Mouse (Mus musculus) MEL (cell line): ENCODE measurements around the gene Slc15a5. TPM values are rescaled to one million over a fixed set of nuclear protein-coding genes. Genes with fewer than 3 reads are reported as not detected.

Experiments used
- DNase-seq: peaks from one replicate; pipeline ENCODE4 v3.0.0; 2011; ENCODE audit warnings: low read depth, low spot score
- H3K27ac ChIP-seq: 2 replicates; pipeline ENCODE4 v1.5.1; 2012; ENCODE audit warnings: low read depth, mild to moderate bottlenecking, control low read depth, low read length, moderate library complexity; ENCODE audit not compliant: control insufficient read depth
- H3K27me3 ChIP-seq, 2 experiments: fragments of 150-350 bp in 1 of 2; sonication (generic) in 1 of 2; 2 replicates each; pipeline ENCODE4 v1.6.1; 2012; ENCODE audit warnings: low read length in 2 of 2, mild to moderate bottlenecking in 2 of 2, improper control_type of control experiment in 1 of 2, moderate library complexity in 1 of 2; ENCODE audit not compliant: insufficient read depth in 2 of 2, control insufficient read depth in 1 of 2
- H3K36me3 ChIP-seq, 2 experiments: 2 replicates each; pipeline ENCODE4 v1.6.1; 2012 to 2014; ENCODE audit warnings: low read length in 2 of 2, improper control_type of control experiment in 1 of 2, inconsistent platforms in 1 of 2, mild to moderate bottlenecking in 1 of 2; ENCODE audit not compliant: insufficient read depth in 2 of 2, control insufficient read depth in 1 of 2
- H3K4me1 ChIP-seq, 2 experiments: fragments of 150-350 bp in 1 of 2; sonication (generic) in 1 of 2; 2 replicates each; pipeline ENCODE4 v1.6.1; 2012; ENCODE audit warnings: low read length in 2 of 2, improper control_type of control experiment in 1 of 2, mild to moderate bottlenecking in 1 of 2; ENCODE audit not compliant: insufficient read depth in 2 of 2, control insufficient read depth in 1 of 2
- H3K4me3 ChIP-seq, 2 experiments: fragments of 150-350 bp in 1 of 2; sonication (generic) in 1 of 2; 2 replicates each; pipeline ENCODE4 v1.5.1; 2012; ENCODE audit warnings: low read depth in 2 of 2, low read length in 2 of 2, mild to moderate bottlenecking in 2 of 2, moderate library complexity in 2 of 2, control low read depth in 1 of 2, improper control_type of control experiment in 1 of 2; ENCODE audit not compliant: control insufficient read depth in 1 of 2, insufficient read depth in 1 of 2
- H3K79me2 ChIP-seq: 2 replicates; pipeline ENCODE4 v1.6.1; 2012; ENCODE audit warnings: mild to moderate bottlenecking, low read length, moderate library complexity; ENCODE audit not compliant: control insufficient read depth, poor library complexity, insufficient read depth
- H3K9ac ChIP-seq: 2 replicates; pipeline ENCODE4 v1.6.1; 2012; ENCODE audit warnings: low read depth, mild to moderate bottlenecking, control low read depth, low read length, moderate library complexity; ENCODE audit not compliant: control insufficient read depth, poor library complexity, severe bottlenecking
- H3K9me3 ChIP-seq: fragments of 150-350 bp; sonication (generic); replicated peaks from 2 replicates; pipeline ENCODE4 v1.6.1; 2012; ENCODE audit warnings: mild to moderate bottlenecking, low read length, improper control_type of control experiment, moderate library complexity; ENCODE audit not compliant: insufficient read depth
- CHD1 ChIP-seq: IDR thresholded peaks from 2 replicates; pipeline ENCODE4 v1.6.1; 2012; ENCODE audit warnings: low read depth, mild to moderate bottlenecking, inconsistent platforms, low read length, improper control_type of control experiment
- CHD2 ChIP-seq: IDR thresholded peaks from 2 replicates; pipeline ENCODE4 v1.6.1; 2011; ENCODE audit warnings: low read length, improper control_type of control experiment
- E2F4 ChIP-seq: IDR thresholded peaks from 2 replicates; pipeline ENCODE4 v1.6.1; 2011; ENCODE audit warnings: low read depth, low read length, improper control_type of control experiment, borderline replicate concordance
- ELF1 ChIP-seq: IDR thresholded peaks from 2 replicates; pipeline ENCODE4 v1.6.1; 2014; ENCODE audit warnings: low read depth, mild to moderate bottlenecking, inconsistent platforms, low read length, improper control_type of control experiment, moderate library complexity
- ETS1 ChIP-seq: IDR thresholded peaks from 2 replicates; pipeline ENCODE4 v1.6.1; 2012; ENCODE audit warnings: low read depth, mild to moderate bottlenecking, inconsistent platforms, low read length, improper control_type of control experiment, moderate library complexity
- GABPA ChIP-seq: IDR thresholded peaks from 2 replicates; pipeline ENCODE4 v1.6.1; 2012; ENCODE audit warnings: low read depth, mild to moderate bottlenecking, inconsistent platforms, low read length, improper control_type of control experiment, moderate library complexity
- GATA1 ChIP-seq: IDR thresholded peaks from 2 replicates; pipeline ENCODE4 v1.6.1; 2011; ENCODE audit warnings: low read depth, low read length, improper control_type of control experiment
- JUND ChIP-seq: IDR thresholded peaks from 2 replicates; pipeline ENCODE4 v1.6.1; 2011; ENCODE audit warnings: low read depth, mild to moderate bottlenecking, improper control_type of control experiment, low read length
- MAX ChIP-seq: IDR thresholded peaks from 2 replicates; pipeline ENCODE4 v1.6.1; 2011; ENCODE audit warnings: low read length, improper control_type of control experiment
- MAZ ChIP-seq: IDR thresholded peaks from 2 replicates; pipeline ENCODE4 v1.6.1; 2012; ENCODE audit warnings: low read depth, mild to moderate bottlenecking, inconsistent platforms, low read length, improper control_type of control experiment
- MYC ChIP-seq: IDR thresholded peaks from 2 replicates; pipeline ENCODE4 v1.6.1; 2011; ENCODE audit warnings: low read depth, mild to moderate bottlenecking, low read length, improper control_type of control experiment, moderate library complexity
- NELFE ChIP-seq: IDR thresholded peaks from 2 replicates; pipeline ENCODE4 v1.6.1; 2011; ENCODE audit warnings: low read depth, low read length, improper control_type of control experiment
- POLR2AphosphoS5 ChIP-seq: IDR thresholded peaks from 2 replicates; pipeline ENCODE4 v1.6.1; 2012; ENCODE audit warnings: low read depth, borderline replicate concordance, mild to moderate bottlenecking, inconsistent platforms, low read length, moderate library complexity, mixed read lengths
- RAD21 ChIP-seq: IDR thresholded peaks from 2 replicates; pipeline ENCODE4 v1.6.1; 2011; ENCODE audit warnings: mild to moderate bottlenecking, low read depth, low read length, improper control_type of control experiment
- SIN3A ChIP-seq: IDR thresholded peaks from 2 replicates; pipeline ENCODE4 v1.6.1; 2012; ENCODE audit warnings: low read length, improper control_type of control experiment, inconsistent platforms
- TBP ChIP-seq: IDR thresholded peaks from 2 replicates; pipeline ENCODE4 v1.8.0; 2011; ENCODE audit warnings: low read depth, low read length, improper control_type of control experiment
- TCF12 ChIP-seq: IDR thresholded peaks from 2 replicates; pipeline ENCODE4 v1.6.1; 2014; ENCODE audit warnings: low read depth, mild to moderate bottlenecking, inconsistent platforms, low read length, improper control_type of control experiment, moderate library complexity
- UBTF ChIP-seq: IDR thresholded peaks from 2 replicates; pipeline ENCODE4 v1.6.1; 2012; ENCODE audit warnings: low read depth, mild to moderate bottlenecking, inconsistent platforms, low read length, improper control_type of control experiment, moderate library complexity, borderline replicate concordance; ENCODE audit not compliant: insufficient read depth
- ZKSCAN1 ChIP-seq: IDR thresholded peaks from 2 replicates; pipeline ENCODE4 v1.6.1; 2012; ENCODE audit warnings: low read depth, mild to moderate bottlenecking, inconsistent platforms, low read length, improper control_type of control experiment, moderate library complexity
- ZNF384 ChIP-seq: IDR thresholded peaks from 2 replicates; pipeline ENCODE4 v1.6.1; 2012; ENCODE audit warnings: low read depth, mild to moderate bottlenecking, inconsistent platforms, low read length, improper control_type of control experiment
- polyA plus RNA-seq, 2 experiments: library from polyadenylated mRNA; stranded (reverse) in 1 of 2; unstranded in 1 of 2; fragments of >175 nt in 1 of 2; fragments of >200 nt in 1 of 2; gene quantifications; 2 replicates each; pipeline versions ENCODE4 v1.2.1 to v1.2.4; 2012; ENCODE audit warnings: low replicate concordance in 2 of 2, low read depth in 1 of 2; ENCODE audit not compliant: insufficient read length in 2 of 2, insufficient read depth in 1 of 2, missing spikeins in 1 of 2
- total RNA-seq: library from RNA; depleted of rRNA; stranded (reverse); fragments of 300-350 nt; gene quantifications from 2 replicates; pipeline ENCODE4 v1.2.3, GENCODE M21; 2012

The Slc15a5 gene
- total and polyA plus RNA-seq, 3 experiments: not detected

DNA sequence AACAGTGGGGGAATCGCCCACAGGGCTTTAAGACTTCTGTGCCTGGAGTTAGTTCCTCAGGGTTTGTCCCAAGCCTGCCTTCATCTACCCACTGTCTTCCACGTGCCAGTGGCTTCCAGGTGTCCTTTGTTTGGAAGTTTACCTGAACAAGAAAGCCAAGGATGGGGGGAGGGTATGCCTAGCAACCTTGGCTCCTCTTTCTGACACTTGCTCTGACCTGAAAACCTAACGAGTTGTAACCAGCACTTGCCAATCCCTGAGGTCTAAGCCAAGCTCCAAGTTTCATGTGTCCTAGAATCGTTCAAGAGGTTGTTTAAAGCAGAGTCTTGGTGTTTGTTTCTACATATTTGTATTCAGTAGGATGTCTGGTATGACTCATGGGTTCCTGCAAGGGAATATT lies 116.9 kb downstream of the Slc15a5 start:
- no peaks in the 10 kb centered on the region for H3K9me3 ChIP-seq

DNA sequence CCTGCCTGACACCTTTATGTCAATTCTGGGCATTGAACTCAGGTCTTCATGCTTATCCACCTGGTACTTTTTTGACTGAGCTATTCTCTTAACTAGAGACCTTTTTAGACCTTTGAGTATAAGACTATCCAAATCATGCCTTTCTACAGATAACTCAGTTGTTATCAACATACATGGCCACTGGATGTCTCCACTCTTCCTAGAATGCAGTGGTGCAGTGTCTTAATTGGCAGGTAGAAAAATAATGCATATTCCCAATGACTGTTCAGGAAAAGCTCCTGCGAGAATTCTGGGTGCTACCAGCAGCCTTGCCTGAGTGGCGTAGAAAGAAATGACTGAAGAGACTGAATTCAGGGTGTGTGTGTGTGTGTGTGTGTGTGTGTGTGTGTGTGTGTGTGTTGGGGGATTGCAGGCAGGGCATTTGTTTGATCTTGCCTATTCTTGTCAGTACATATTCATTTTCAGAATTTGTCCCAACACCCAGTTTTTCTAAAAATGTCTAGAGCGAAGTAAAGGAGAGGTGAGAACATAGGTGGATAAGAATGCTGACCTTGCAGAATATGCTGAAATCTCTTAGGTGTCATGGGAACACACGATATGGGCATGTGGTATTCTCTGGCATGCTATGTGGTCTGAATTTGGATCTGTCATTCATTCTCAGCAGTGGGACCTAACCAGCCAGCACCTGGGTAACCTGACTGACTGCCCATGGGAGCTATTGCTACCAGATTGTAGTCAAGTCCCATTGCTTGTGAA lies 119.5 kb downstream of the Slc15a5 start:
- no peak overlapping the region for H3K27ac ChIP-seq
- H3K4me1 ChIP-seq: no peaks in the 10 kb centered on the region
- DNase-seq: no peak
- no peak overlapping the region for H3K9ac ChIP-seq
- no peak for TF ChIP-seq MYC
- TF ChIP-seq ELF1: no peak
- no peak for TF ChIP-seq SIN3A
- TF ChIP-seq ZNF384: no peak
- no peak for TF ChIP-seq UBTF
- no peak for TF ChIP-seq JUND
- TF ChIP-seq CHD2: no peak
- TF ChIP-seq POLR2AphosphoS5: no peak
- no peak for TF ChIP-seq RAD21
- TF ChIP-seq GABPA: no peak
- TF ChIP-seq GATA1: no peak
- no peak for TF ChIP-seq NELFE
- TF ChIP-seq TCF12: no peak
- TF ChIP-seq ZKSCAN1: no peak
- no peaks in the 10 kb centered on the region for H3K27me3 ChIP-seq
- no peak overlapping the region for H3K4me3 ChIP-seq
- H3K79me2 ChIP-seq: no peaks in the 10 kb centered on the region
- no peaks in the 10 kb centered on the region for H3K36me3 ChIP-seq
- no peaks in the 10 kb centered on the region for H3K9me3 ChIP-seq

More for the DNA sequence above, 116.9 kb downstream of the Slc15a5 start:
- Histone ChIP-seq H3K36me3 (no peaks in the 10 kb centered on the region), H3K27me3 (no peaks in the 10 kb centered on the region), H3K4me1 (no peaks in the 10 kb centered on the region), H3K79me2 (no peaks in the 10 kb centered on the region), H3K4me3 (no peak overlapping the region), H3K9ac (no peak overlapping the region), H3K27ac (no peak overlapping the region)
- DNase-seq: no peak
- no peak for TF ChIP-seq MAX
- TF ChIP-seq ELF1: no peak
- no peak for TF ChIP-seq UBTF
- no peak for TF ChIP-seq GABPA
- no peak for TF ChIP-seq ZNF384
- TF ChIP-seq JUND: no peak
- TF ChIP-seq E2F4: no peak
- no peak for TF ChIP-seq TBP
- no peak for TF ChIP-seq POLR2AphosphoS5
- no peak for TF ChIP-seq MAZ
- no peak for TF ChIP-seq ETS1
- TF ChIP-seq CHD1: no peak
